Mouse (Mus musculus) liver, embryonic 14.5 days (tissue): ENCODE data around the gene Sufu.

Source experiments
- CTCF ChIP-seq: IDR thresholded peaks from 2 replicates; pipeline ENCODE4 v1.5.1; 2016; ENCODE audit warnings: antibody characterized with exemption, low read depth, control low read depth
- EP300 ChIP-seq: IDR thresholded peaks from 2 replicates; pipeline ENCODE4 v1.6.1; 2016; ENCODE audit warnings: antibody characterized with exemption, low read depth

DNA sequence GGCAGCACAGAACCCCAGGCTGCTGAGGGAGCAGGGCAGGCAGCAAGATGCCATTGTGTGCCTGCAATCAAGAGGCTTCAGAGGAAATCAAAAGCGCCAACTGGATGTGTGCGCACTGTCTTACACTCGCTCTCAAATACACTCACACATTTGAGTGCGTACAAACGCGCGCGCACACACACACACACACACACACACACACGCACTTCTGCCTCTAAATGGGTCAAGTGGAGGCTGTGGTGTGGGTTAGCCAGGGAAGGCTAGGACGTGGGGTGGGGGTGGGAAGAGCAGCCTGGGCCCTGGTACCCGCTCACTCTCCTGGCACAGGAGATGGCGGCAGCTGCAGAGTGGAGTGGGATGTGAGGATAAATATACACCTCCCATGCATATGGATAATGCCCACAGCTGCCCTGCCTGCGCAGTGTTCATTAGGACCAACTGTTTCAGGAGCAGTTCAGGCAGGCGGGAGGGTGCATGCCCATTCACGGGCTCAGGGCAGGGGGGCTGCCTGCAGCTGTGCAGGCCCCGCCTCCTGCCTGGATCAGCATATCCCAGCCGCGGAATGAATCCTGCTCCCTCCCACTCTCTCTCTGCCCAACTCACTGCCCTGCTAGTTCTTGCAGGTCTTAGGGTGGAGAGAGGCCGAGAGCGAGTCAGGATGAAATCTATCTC lies 126.9 kb downstream of the Sufu start:
- TF ChIP-seq CTCF (no peak), EP300 (no peak)
